Mouse (Mus musculus): ENCODE results near the gene Acss3.

Acss3 gene

GRCm38 (mm10) chr10:106998052-106998625, 125.3 kb downstream of the Acss3 start:
- DNase-seq, result no peak

GRCm38 (mm10) chr10:106989478-106989877, 134.0 kb downstream of the Acss3 start:
- no peak for DNase-seq

GRCm38 (mm10) chr10:106975193-106976141, 148.0 kb downstream of the Acss3 start:
- DNase-seq, result no peak

- DNase-seq, result no peak
Measured at GRCm38 (mm10) chr10:106959026-106959425, 164.4 kb downstream of the Acss3 start.

- no peak for DNase-seq
Measured at GRCm38 (mm10) chr10:106941380-106941779, 182.1 kb downstream of the Acss3 start.

GRCm38 (mm10) chr10:106939441-106939840, 184.0 kb downstream of the Acss3 start:
- DNase-seq, result no peak

GRCm38 (mm10) chr10:106938851-106939250, 184.6 kb downstream of the Acss3 start:
- DNase-seq, result no peak

GRCm38 (mm10) chr10:106936996-106937395, 186.5 kb downstream of the Acss3 start:
- DNase-seq, result no peak

- no peak for DNase-seq
Measured at GRCm38 (mm10) chr10:106932571-106933073, 190.8 kb downstream of the Acss3 start.

GRCm38 (mm10) chr10:106928576-106929332, 194.7 kb downstream of the Acss3 start:
- DNase-seq, result no peak

GRCm38 (mm10) chr10:106924798-106925197, 198.7 kb downstream of the Acss3 start:
- DNase-seq, result no peak

GRCm38 (mm10) chr10:106924334-106924733, 199.1 kb downstream of the Acss3 start:
- DNase-seq, result no peak

- no peak for DNase-seq
Measured at GRCm38 (mm10) chr10:106914822-106915221, 208.6 kb downstream of the Acss3 start.

GRCm38 (mm10) chr10:106914275-106914674, 209.2 kb downstream of the Acss3 start:
- DNase-seq, result no peak

- no peak for DNase-seq
Measured at GRCm38 (mm10) chr10:106913032-106913431, 210.4 kb downstream of the Acss3 start.

GRCm38 (mm10) chr10:106910108-106910507, 213.4 kb downstream of the Acss3 start:
- no peak for DNase-seq

GRCm38 (mm10) chr10:106896351-106896750, 227.1 kb downstream of the Acss3 start:
- DNase-seq, result no peak

All from right cerebral cortex, postnatal 14 days (tissue).